Mouse (Mus musculus) G1E (cell line): ENCODE data around the gene Tmem108.

Source experiments
- CTCF ChIP-seq: IDR thresholded peaks from 2 replicates; pipeline ENCODE4 v1.5.1; 2012; ENCODE audit warnings: low read depth, low read length, inconsistent platforms, mixed read lengths
- GATA1 ChIP-seq: IDR thresholded peaks from 2 replicates; pipeline ENCODE4 v1.6.1; 2012; ENCODE audit warnings: borderline replicate concordance, low read length, inconsistent platforms, mixed read lengths

DNA sequence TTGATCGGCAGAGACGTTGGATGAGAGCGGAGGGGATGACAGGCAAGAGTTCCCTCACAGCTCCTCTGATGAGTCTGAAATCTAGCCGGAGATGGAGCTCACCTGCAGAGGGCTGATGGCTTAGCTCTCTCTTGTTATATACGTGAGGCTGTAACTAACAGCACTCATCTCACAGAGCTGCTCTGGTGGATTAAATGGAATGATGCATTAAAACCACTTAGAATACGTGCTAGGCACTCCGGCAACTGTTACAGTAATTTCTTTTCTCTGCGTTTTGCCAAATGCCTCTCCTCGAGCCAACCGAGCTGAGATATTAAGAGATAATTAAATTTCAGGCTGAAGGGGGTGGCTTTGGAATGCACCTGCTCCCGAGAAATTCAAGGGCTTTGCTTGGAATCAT lies 97.5 kb downstream of the Tmem108 start:
- TF ChIP-seq GATA1 (no peak), CTCF (no peak)
